Mouse (Mus musculus) regulatory T cell (primary cell): Measurements from ENCODE around the gene Mfsd2a.

Experiments used
- in situ Hi-C: fragments of 300-600 bp; cut with MboI, MseI; formaldehyde crosslinking; loops from one replicate; pipeline ENCODE4 v1.15.1; 2025; ENCODE audit warnings: high pct_unique_total_duplicates

Gene Mfsd2a

DNA sequence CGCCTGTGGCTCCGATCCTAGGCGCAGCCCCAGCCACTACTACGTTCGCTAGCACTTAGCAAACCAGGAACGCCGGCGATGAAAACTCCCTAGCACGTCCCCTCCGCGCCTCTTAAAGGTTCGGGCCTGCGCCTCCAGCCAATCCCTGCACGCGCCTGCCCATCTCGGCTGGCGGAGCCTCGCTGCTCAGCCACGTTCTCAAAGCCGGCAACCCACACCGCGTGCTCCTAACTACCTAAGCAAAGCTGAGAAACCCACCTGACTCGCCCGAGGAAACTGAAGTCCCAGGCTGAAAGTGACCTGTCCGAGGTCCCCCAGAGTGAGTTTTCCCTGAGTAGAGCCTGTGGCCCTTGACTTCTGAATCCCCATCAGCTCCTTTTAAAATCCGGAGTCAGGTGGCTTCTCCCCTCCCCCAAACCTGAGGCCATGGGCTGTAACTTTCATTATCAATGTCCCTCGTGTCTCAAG, at the start of gene Mfsd2a:
TSS of gene Mfsd2a (minus strand) at position 89 of the 468 bp plus-strand sequence.
- in situ Hi-C loops: no loop called here

DNA sequence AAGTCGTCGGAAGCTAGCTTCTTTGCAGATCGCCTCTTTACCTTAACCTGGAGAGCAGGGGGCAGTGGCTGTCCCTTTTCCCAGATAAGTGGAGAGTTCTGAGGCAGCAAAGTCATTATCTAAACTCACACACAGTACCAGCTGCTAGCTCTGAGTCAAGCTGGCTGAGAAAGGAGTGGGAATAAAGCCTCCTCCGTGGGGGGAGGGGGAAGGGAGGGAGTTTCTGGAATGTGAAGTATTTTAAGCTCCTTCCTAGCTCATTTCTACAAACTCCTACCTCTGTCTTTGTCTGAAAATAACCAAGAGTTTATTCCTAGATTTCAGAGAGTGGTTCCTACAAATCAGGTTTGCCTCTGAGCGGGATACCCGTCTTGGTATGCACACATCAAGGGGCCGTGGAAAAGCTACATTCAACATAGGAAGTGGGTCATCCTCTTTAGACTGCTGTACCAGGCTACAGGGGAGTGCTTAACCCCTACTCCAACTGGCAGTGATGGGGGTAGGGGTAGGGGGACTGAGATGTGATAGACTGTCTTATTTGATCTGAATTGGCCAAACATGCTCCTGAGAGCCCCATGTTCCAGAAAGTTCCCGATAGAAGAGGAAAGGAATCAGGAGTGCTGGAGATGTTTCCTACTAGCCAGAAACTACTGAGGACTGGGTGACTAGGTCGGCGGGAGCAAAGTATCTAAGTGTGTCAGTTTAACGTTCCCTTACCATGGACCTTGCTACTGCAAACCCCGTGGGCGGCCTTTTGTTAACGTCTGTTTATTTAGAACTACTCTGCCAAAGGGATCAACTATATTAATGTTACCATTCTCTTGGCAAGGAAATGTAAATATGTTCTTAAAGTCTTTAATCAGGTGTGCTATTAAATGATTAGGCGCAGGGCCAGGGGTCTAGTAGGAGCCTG, 44.3 kb upstream of the Mfsd2a start:
- in situ Hi-C loops: no loop called here

DNA sequence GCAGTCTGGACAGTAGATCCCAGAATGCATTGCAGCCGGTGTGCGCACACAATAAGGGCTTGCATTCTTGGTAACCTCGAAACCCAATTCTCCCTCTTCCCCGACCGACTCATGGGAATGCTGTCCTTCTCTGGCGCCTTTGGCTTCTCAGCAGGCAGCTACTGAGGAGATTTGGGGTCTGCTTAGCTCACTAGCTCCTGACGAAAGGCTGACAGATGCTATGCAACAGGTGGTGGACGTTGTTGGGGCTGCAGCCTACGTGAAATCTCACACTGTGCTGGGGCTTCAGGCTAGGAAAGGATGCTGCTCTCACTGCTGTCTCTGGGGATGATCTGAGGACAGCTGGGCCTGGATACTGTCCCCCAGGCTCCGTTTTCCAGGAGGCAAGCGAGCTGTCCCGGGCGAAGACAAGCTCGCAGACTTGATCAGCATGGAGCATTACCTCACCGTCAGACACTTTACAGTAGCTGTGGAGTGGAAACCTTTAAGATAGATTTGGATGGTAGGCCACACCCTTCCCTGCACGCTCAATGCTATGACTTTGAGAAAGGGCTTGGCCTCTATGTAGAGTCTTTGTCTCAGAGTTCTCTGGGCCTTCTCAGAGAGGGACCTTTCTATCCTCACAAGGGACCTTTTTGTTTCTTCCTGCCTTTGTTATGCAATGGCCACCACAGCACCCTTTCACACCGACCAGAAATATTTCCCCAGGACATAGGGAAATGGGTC, 39.8 kb upstream of the Mfsd2a start:
- in situ Hi-C loops: no loop called here

DNA sequence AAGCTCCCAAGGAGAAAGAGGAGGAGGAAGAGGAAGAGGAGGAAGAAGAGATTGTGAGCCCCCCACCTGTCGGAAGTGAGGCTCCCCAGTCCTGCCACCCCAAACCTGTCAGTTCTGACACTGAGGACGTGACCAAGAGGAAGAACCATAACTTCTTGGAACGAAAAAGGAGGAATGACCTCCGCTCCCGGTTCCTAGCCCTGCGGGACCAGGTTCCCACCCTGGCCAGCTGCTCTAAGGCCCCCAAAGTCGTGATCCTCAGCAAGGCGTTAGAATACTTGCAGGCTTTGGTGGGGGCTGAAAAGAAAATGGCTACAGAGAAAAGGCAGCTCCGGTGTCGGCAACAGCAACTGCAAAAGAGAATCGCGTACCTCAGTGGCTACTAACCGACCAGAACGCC, 39.1 kb upstream of the Mfsd2a start:
- in situ Hi-C loops: no loop called here

DNA sequence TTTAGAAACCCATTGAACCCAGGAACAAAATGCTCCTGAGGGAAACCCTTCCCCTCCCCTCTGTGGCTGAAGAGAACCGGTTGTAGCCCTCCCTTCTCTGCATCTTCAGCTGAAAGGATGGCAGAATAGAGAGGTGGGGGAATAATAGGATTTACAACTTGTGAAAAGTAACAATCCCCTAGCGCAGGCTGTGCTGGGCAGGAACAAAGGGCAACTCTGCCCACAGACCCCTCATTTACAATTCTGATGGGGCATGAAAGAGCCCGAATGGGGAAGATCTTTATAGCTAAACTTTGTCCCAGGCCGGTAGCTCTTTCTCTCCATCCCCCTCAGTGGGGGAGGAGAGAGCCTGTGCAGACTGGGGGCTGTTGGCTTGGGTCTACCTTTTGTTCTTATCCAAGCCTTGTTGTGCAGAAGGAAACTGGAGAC, 38.3 kb upstream of the Mfsd2a start:
- in situ Hi-C loops: loop anchor here (5.0 kb wide), 1 partner anchor 83 kb away; no protein-coding TSS in a partner anchor

DNA sequence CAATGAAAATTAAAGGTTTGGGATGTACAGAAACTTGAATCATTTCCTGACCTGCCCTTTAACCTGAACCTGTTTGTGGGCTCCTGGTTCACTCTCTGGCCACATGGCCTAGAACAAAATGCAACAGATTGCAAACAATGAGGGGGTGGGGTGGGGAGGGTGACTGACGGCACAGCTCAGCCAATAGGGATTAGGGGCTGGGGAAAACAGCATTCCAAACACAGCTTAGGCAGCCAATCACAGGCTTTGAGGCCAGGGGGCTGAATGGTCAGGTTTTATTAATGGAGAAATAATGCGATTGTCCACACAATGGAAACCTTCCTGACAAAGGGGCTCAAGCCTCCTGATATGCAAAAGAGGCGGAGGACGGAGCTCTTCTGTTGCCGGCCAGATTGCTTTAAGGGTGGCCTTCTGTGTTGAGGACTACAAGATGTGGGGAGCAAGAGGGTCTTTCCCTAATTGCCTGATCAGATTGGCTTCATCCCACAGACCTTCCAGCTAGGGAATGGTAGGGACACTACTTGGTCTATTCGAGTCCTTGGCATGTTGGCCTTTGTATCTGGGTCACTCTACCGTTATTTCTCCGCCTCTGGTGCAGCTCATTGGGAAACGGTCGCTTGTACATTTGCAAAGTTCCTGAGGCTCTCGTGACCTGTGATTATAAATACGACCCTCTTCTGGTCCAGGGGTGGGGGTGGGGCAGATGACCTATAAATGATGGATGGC, 37.7 kb upstream of the Mfsd2a start:
- in situ Hi-C loops: loop anchor here (5.0 kb wide), 1 partner anchor 84 kb away; no protein-coding TSS in a partner anchor

DNA sequence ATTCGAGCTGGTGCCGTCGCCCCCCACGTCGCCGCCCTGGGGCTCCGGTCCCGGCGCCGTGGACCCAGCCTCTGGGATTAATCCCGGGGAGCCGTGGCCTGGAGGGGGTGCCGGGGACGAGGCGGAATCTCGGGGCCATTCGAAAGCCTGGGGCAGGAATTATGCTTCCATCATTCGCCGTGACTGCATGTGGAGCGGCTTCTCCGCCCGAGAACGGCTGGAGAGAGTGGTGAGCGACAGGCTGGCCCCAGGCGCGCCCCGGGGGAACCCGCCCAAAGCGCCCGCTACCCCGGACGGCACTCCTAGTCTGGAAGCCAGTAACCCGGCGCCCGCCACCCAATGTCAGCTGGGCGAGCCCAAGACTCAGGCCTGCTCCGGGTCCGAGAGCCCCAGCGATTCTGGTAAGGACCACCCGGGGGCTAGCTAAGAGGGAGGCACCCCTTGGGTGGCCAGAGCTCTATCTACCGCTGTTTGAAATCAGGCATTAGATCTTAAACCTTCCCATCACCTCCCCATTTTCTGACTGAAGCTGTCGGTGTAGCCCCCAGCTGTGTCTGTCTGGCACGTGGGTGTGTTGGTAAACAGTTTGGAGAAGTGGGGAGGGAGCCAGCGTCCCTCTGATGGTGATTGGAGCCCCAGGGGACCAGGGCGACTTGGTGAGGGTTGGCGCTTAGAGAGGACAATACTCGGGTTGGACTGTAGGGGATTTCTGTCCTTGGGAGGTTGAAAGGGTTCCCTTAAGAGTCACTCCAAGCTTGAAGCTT, 35.8 kb upstream of the Mfsd2a start:
- in situ Hi-C loops: loop anchor here (5.0 kb wide), 1 partner anchor 86 kb away; no protein-coding TSS in a partner anchor

DNA sequence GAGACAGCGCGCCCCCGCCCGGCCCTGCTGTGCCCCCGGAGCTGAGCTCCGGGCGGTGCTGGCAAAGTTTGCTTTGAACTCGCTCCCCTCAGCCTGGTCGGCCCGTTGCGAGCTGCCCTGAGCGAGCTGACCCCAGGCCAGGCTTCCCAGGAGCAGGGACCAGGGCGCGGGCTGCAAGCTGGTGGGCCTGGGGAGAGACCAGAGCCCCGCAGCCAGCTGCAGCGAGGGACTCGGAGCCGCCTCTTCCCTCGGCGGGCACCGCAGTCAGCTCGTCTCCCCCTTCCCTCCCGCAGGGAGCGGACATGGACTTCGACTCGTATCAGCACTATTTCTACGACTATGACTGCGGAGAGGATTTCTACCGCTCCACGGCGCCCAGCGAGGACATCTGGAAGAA, 35.2 kb upstream of the Mfsd2a start:
- in situ Hi-C loops: loop anchor here (5.0 kb wide), 1 partner anchor 86 kb away; no protein-coding TSS in a partner anchor

DNA sequence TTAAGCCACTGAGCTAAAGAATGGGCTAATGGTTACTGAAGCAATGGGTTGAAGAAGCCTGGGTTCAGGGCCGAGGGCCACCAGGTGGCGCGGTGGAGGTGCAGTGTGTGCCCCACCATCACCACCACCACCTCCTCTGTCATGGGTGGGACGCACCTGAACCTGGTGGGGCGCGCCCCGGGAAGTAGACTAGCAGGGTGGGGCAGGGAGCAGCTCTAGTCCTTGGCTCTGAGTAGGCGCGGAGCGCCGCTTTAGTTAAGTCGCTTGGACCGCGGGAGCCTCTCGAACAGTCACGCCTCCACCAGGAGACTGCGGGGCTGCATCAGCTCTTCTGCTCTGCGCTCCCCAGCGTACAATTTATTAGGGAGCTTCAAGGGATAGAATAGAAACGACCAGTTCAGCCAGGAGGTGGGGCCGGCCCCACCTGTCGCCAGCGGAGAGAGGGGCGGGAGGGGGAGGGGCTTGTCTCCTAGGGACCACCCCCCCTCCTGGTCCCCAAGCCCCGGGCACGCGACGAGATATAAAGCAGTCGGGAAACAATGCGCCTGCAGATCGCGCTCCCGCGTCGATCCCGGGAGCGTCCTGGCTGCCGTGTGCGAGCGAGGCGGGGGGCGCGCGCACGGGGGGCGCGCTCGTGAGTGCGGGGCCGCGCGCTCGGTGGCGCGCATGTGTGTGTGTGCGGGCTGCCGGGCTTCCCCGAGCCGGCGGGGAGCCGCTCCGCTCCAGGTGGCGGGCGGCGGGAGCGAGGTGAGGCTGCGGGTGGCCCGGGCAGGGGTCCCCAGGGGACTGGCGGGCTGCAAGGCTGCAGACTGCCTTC, 34.6 kb upstream of the Mfsd2a start, which contains the start of gene Mycl:
TSS of gene Mycl (plus strand) at position 249 of the 817 bp plus-strand sequence.
- in situ Hi-C loops: loop anchor here (5.0 kb wide), 1 partner anchor 87 kb away; no protein-coding TSS in a partner anchor

DNA sequence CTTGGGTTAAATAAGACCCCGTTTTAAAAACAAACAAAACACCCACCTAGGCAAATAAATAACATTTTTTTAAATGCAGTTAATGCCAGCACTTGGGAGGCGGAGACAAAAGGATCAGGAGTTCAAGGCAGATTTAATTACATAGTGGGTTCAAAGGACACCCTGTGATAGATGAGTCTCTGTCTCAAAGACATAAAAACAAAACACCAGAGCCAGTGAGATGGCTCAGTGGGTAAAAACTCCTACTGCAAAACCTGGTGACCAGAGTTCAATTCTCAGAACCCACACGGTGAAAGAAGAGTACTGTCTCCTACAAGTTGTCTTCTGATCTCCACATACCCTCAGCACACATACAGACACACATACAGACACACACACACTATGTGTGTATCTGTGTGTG, 31.3 kb upstream of the Mfsd2a start:
- in situ Hi-C loops: no loop called here

DNA sequence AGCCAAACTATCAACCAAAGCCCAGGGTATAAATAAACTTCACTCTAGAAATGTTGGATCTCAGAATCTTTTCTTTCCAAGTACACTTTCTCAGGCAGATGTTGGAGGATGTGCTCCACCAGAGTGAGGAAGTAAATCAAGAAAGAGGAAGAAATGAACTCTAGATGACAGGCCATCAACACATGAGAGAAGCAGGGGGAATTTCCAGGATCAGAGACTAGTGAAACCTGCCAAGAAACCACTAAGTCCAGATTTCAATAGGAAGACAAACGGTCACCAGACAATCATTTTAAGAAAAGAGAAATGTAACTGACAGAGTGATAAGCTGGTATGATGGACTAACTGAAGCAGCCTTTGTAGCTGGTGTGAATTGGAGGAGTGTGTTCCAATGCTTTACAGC, 30.2 kb upstream of the Mfsd2a start:
- in situ Hi-C loops: no loop called here

DNA sequence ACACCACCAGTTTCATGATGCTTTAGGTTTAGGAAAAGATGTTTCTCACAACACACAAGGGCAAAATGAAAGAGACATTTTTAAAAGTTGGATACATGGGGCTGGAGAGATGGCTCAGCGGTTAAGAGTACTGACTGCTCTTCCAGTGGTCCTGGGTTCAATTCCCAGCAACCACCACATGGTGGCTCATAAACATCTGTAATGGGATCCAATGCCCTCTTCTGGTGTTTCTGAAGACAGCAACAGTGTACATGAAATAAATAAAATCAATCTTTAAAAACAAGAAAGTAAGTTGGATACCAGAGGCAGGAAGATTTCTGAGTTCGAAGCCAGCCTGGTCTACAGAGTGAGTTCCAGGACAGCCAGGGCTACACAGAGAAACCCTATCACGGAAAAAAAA, 27.0 kb upstream of the Mfsd2a start:
- in situ Hi-C loops: loop anchor here (5.0 kb wide), 1 partner anchor 76 kb away; no protein-coding TSS in a partner anchor

DNA sequence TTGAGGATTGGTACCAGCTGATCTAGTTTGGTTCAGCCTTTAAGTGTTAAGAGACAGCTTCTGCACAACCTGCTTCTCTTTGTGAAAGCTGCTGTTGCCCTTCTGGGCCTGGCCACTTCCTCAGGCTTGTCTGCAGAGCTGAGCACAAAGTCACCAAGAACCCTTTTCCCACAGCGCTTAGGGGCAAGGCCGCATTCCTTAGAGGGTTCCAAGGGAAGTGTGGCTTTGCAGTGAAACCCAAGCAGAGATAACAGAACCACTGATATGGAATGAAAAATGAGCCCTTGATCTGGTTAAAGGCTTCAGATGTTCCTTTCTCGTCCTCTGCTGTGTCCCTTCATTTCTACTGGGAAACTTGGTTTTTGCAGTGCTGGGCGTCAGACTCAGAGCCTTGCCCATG, 26.4 kb upstream of the Mfsd2a start:
- in situ Hi-C loops: loop anchor here (5.0 kb wide), 1 partner anchor 75 kb away; no protein-coding TSS in a partner anchor

DNA sequence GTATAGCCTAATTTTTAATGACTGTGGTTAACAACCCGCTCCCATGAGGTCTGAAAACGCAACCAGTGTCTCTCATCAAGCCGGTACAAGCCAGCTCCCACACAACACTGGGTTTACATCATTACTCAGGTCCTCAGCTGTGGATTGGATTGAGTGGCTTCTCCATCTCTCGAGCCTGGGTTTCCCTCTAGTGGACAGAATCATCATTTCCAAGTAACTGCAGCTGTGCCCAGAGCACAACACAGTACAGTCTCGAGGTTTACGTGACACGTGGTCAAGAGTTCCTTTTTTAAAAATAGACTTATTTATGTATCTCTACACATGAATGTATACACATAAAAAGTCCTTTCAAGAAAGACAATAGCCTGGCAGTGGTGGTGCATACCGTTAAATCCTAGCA, 24.1 kb upstream of the Mfsd2a start:
- in situ Hi-C loops: loop anchor here (5.0 kb wide), 1 partner anchor 73 kb away; no protein-coding TSS in a partner anchor

DNA sequence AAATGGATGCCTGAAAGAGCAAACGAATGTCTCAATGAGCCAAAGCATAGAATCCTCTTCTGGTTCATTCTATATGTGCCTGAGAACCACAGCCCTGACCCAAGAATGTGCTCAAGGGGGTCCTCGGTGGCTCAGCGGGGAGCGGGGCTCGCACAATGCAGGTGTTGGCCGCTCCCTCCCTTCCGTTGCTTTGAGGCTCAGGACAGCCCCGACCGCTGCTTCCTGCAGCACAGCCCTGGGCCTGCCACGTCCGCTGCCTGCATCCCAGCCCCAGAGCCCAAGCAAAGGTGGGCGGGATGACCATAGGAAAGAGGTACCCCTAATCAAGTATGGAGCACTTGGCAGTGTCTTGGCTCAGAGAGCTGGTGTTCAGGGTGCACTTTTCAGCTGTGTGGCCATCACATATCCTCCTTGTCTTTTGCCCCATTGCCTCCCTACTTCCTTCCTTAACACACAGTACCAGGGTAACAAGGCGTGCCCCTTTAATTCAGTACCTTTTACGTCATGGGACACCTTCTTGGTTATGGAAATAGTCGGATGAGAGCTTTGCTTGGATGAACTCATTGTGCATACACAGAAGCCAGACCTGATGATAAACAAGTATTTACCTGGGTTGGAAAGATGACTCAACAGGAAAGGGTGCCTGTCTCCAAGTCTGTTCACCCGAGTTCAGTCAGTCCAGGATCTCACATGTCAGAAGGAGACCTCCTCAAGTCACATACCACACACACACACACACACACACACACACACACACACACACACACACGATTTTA, 22.7 kb upstream of the Mfsd2a start:
- in situ Hi-C loops: no loop called here

DNA sequence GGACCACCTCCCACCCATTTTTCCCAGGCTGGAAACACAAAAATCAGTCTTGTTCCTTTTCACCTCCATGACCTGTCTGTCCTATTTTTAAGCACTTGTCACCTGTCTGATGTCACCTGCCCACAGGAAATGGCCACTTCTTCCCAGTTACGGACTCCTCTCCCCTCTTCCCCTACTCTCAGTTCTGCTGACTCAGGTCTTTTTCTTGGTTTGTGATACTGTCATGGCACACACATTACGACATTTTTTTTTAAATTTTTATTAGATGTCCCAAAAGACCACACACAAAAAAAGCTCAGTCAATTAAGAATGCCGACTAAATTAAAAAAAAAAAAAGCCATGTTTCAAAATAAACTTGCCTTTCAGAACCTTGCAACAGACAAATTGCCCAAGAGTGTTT, 21.5 kb upstream of the Mfsd2a start:
- in situ Hi-C loops: no loop called here

DNA sequence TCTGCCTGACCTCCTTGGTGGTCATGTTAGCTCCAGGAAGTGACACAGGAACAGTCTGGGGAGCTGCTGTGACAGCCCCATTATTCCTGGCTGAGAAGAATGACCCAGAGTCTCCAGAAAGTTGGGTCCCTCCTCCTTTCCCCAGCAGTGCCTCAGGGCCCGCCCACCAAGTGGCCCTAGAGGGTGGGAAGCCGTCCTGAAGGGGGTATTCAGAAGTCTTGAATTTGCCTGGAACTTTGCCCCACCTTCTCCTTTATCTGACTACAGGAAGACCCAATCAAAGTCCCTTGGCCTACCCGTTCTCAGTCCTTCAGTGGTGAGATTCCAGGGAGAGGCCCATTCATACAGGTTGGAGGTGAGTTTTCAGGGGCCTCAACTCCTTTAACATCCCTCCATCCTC, 20.9 kb upstream of the Mfsd2a start:
- in situ Hi-C loops: no loop called here

DNA sequence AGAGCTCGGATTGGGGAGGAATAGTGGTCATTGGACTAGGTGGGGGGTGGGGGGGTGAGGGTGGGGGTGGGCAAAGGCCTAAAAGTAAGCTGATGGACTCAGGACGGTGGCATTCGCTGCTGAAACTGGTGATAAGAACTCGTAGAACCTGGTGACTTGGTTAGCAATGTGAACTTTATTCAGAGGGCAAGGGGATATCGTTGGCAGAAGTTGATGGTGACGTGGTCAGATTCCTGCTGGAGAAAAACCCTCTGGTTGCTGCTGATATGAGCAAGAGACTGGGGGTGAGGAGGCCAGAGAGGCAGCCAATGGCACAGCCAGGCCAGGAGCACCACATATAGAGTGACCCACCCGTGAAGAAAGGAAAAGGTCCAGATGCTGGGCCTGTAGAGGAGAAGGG, 20.2 kb upstream of the Mfsd2a start:
- in situ Hi-C loops: no loop called here

DNA sequence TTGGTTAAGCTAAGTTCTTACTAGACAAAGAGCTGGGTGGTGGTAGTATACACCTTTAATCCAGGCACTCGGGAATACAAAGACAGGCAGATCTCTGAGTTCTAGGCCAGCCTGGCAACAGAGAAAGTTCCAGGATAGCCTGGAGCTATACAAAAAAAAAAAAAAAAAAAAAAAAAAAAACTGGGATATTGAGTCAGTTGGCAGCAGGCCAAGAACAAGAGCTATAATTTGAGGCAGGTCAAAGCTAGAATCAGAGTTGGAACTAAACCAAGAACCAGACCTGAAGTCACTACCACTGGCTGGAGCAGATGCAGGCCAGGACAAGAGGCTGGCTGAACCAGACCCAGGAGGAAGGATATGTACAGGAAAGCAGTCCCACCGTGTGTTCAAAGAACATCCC, 19.7 kb upstream of the Mfsd2a start:
- in situ Hi-C loops: no loop called here
